Mouse (Mus musculus) T-helper 1 cell (primary cell): Measurements from ENCODE around the gene Rps27a.

Experiments
- in situ Hi-C: fragments of 300-600 bp; cut with MboI, MseI; formaldehyde crosslinking; loops from one replicate; pipeline ENCODE4 v1.15.1; 2025; ENCODE audit warnings: high pct_unique_total_duplicates

The Rps27a gene

GRCm38 (mm10) chr11:29514682-29515412, 33.1 kb downstream of the Rps27a start, which contains the start of gene Prorsd1:
Prorsd1 (minus strand) TSS chr11:29515033.
- in situ Hi-C loops: no loop called here

GRCm38 (mm10) chr11:29514325-29514681, 33.6 kb downstream of the Rps27a start:
- in situ Hi-C loops: no loop called here

GRCm38 (mm10) chr11:29512818-29513535, 34.9 kb downstream of the Rps27a start:
- in situ Hi-C loops: no loop called here

- in situ Hi-C loops: no loop called here
Observed at GRCm38 (mm10) chr11:29509421-29509820, 38.5 kb downstream of the Rps27a start.

GRCm38 (mm10) chr11:29504899-29505625, 42.8 kb downstream of the Rps27a start:
- in situ Hi-C loops: no loop called here

- in situ Hi-C loops: no loop called here
Observed at GRCm38 (mm10) chr11:29503948-29504893, 43.7 kb downstream of the Rps27a start.

- in situ Hi-C loops: loop anchor here (25.0 kb wide), 1 partner anchor 885 kb away; no protein-coding TSS in a partner anchor
Observed at GRCm38 (mm10) chr11:29496962-29497361, 50.9 kb downstream of the Rps27a start.
